Mouse (Mus musculus) CD4-positive helper T cell, adult 2 months (primary cell): Measurements from ENCODE around the gene Prdm16.
A peak's percentile ranks its signal among the peaks of the same experiment; 100 is the strongest.

ENCODE experiments used
- DNase-seq: peaks from one replicate; pipeline ENCODE4 v3.0.0-alpha.2; 2012; ENCODE audit warnings: low read depth, missing footprints, low spot score

The Prdm16 gene

DNA sequence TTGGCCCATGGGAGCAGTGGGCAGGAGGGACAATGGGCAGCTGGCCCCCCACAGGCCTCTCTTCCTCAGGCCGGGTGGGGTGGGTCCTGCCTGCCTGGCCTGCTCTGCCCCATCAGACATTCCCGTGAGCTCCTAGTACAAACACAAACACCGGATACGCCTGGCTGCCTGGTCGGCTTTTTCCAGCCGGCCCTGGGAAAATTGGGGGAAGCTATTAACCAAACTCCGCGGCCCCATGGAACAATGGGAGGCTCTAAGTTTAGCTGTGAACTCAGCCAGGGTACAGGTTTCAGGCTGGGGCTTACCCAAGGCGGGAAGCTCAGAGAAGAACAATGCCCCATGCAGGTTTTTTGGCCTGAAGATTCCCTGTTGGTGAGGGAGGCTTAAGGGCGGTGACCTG is 300.0 kb downstream of the Prdm16 start:
- no peak for DNase-seq

- DNase-seq: no peak
Measured at GRCm38 (mm10) chr4:154335761-154336160, 300.9 kb downstream of the Prdm16 start, which contains the start of gene B230104I21Rik. B230104I21Rik (plus strand) TSS chr4:154336127.

GRCm38 (mm10) chr4:154334699-154335402 is 301.8 kb downstream of the Prdm16 start:
- DNase-seq: peak; percentile 75

DNA sequence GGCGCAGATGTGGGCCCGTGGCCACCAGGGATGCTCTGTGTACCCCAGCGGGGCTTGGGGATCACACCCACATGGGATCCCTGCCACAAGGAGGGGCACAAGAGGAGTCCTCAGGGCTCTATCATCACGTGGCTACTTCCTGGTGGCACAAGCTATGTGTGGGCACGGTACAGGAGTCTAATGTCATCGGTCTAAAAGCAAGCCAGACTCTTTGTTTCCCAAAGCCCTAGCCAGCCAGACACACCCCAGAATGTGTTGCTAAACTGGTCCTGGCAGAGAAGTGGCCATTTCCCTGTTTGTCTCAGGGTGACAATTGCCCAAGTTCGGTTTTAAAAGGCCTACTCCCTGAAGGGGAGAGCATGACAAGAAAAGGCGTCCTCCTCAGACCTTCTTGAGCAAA is 303.4 kb downstream of the Prdm16 start:
- DNase-seq: no peak

- DNase-seq: no peak
Measured at GRCm38 (mm10) chr4:154331271-154331670, 305.4 kb downstream of the Prdm16 start.

- no peak for DNase-seq
Measured at GRCm38 (mm10) chr4:154330001-154330400, 306.7 kb downstream of the Prdm16 start.

- DNase-seq: peak; percentile 36
Measured at GRCm38 (mm10) chr4:154328836-154329235, 307.8 kb downstream of the Prdm16 start.

GRCm38 (mm10) chr4:154328431-154328830 is 308.2 kb downstream of the Prdm16 start:
- DNase-seq: no peak

DNA sequence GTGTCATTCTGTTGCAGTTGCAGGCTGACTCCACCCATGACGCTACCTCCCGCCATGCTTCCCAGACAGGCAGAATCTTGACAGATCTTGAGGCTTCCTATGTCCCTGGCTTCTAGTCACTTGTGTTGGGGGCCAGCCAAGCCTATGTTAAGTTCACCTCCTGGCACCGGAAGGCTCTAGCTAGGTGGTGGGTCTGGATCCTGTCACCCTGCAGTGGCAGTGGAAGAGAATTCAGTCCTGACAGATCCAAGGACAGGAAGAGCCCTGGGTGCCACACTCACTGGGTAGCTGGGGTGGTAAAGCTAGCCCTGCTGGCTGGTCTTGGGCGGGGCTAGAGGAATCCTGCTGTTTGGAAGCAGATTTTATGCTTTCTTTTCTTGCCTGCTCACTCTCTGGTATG is 311.3 kb downstream of the Prdm16 start:
- no peak for DNase-seq

- DNase-seq: no peak
Measured at GRCm38 (mm10) chr4:154313622-154313967, 323.1 kb downstream of the Prdm16 start.

GRCm38 (mm10) chr4:154312935-154313621 is 323.6 kb downstream of the Prdm16 start:
- no peak for DNase-seq

GRCm38 (mm10) chr4:154312143-154312812 is 324.4 kb downstream of the Prdm16 start:
- DNase-seq: no peak

DNA sequence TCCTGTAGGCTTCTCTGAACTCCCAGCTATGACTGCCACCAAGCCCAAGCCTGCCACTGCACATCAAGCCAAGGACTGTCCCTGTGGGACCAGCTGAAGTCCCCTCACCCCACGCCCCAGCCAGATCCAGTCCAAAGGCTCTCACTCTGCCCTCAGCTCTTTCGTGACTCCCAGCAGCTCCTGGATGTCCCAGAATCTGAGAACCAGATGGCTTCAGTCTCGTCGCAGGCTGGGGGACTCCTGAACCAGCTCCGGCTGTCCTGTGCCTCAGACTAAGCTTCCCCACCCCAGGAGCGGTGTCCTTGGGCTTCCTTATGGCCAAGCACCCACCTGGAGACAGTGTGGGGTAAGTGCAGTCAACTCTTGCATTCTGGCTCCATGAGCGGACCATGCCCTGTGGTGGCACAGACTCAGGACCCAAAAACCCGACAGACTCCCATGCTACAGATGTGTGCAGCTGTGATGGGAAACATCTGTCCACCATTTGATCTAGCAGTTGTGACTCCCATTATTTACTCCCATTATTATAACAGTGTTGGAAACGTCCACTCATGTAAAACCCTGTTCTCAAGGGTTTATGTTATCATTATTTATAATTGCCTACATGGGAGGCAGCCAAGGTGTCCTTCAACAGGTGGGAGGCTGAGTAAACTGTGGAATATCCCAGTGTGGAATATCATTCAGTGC is 326.0 kb downstream of the Prdm16 start:
- DNase-seq: no peak

DNA sequence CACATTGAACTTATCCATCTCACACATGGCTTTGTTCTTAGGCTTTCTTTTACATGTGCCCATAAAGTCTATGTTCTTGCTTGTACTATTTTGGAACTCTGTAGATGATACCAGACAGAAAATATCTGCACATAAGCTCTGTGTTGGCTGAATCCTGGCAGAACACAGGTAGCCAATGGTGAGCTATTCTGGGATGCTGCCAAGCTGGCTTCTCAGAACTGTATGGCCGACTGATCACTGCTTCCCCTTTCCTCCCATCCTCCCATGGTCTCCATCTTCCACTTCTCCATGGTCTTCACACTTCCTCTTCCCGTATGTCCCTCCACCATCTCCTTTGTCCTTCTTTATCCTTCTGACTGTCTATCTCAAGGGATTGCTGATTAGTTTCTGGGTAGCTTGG is 327.5 kb downstream of the Prdm16 start:
- DNase-seq: no peak

GRCm38 (mm10) chr4:154301466-154301881 is 335.2 kb downstream of the Prdm16 start, which contains the start of gene Arhgef16:
Arhgef16 (minus strand) TSS chr4:154301676.
- peak; percentile 41 for DNase-seq

GRCm38 (mm10) chr4:154299541-154300271 is 337.0 kb downstream of the Prdm16 start:
- DNase-seq: no peak

DNA sequence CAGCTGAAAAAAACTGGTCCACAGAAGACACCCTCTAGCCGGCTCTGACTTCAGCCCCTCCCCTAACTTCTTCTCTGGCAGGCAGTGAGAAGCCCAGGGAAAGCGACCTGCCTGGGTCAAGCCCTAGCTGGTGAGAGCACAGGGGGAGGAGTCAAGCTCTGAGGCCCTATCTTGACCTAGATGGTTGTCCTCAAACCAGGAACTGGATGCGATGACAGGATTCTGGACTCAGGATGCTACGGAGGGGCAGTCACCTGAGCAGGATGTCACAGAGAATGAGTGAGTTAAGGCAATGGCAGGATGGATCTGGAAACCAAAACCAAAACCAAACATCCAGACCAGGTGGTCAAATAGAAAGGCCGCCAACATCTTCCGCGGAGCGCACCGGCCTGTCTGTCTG is 338.9 kb downstream of the Prdm16 start:
- DNase-seq: no peak

DNA sequence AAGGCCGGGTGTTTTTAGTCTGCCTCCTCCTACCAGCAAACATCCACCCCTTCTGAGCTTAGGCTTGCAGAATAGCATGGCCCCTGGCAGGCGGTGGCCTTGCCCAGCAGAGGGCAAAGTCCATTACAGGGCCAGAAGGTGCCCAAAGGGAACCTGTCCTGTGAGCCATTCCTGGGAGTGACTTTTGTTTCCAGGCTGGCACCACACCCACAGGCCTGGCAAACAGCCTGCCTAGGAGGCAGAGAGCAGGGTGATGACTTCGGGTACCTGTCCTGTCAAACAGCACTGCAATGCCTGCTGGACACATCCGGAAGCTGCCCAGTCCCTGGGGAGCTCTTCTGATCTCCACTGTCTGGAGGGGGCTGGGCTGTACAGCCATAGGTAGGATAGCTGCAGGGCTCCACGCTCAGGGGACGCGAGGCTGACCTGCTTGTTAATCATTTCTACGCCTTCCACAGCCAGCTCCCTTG is 342.4 kb downstream of the Prdm16 start:
- DNase-seq: no peak

- no peak for DNase-seq
Measured at GRCm38 (mm10) chr4:154293735-154294201, 342.9 kb downstream of the Prdm16 start.

- no peak for DNase-seq
Measured at GRCm38 (mm10) chr4:154283671-154284070, 353.0 kb downstream of the Prdm16 start.

- DNase-seq: no peak
Measured at GRCm38 (mm10) chr4:154279481-154279880, 357.2 kb downstream of the Prdm16 start.
